Mouse (Mus musculus) spleen, postnatal 36 days (tissue): Measurements from ENCODE around the gene Cbfb.
"Not testable (repeated sequence)": the region's sequence is repeated elsewhere in the genome, so short reads cannot be mapped to it uniquely, and the experiment has no call there.

Experiments used
- DNase-seq, 2 experiments: peaks; one replicate each; pipeline ENCODE4 v3.0.0; 2022; ENCODE audit warnings: low spot score in 2 of 2, mixed read lengths in 1 of 2

The Cbfb gene

DNA sequence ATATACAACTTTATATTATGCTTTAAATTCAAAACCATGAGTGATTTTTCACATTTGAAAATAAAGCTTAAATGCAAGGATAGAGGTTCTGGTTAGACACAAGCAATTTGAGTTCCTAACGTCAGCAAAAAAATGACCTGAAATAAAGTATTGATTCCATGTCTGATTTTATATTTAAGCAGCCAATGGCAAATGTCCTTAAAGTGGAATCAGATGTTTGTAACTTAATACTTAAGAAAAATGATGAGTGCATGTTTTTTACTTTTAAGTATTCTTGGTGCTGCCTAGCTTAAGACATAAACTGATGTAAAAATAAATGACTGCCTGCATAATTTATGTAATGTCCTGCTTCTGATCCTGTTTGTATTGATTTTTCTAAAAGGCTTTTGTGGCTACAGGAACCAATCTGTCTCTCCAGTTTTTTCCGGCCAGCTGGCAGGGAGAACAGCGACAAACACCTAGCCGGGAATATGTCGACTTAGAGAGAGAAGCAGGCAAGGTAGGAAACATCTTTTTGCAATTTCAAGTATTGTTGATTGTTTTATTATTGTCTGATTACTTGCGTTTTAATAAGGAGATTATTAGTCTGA lies 7.8 kb downstream of the Cbfb start:
- DNase-seq = no peak

GRCm38 (mm10) chr8:105182201-105182600 lies 11.7 kb downstream of the Cbfb start:
- DNase-seq = no peak

- no peak for DNase-seq
These were observed 16.1 kb downstream of the Cbfb start for GRCm38 (mm10) chr8:105186467-105187005.

- DNase-seq = no peak
These were observed 21.7 kb downstream of the Cbfb start for GRCm38 (mm10) chr8:105192182-105192581.

- no peak for DNase-seq
These were observed 35.3 kb downstream of the Cbfb start for GRCm38 (mm10) chr8:105205748-105206147.

DNA sequence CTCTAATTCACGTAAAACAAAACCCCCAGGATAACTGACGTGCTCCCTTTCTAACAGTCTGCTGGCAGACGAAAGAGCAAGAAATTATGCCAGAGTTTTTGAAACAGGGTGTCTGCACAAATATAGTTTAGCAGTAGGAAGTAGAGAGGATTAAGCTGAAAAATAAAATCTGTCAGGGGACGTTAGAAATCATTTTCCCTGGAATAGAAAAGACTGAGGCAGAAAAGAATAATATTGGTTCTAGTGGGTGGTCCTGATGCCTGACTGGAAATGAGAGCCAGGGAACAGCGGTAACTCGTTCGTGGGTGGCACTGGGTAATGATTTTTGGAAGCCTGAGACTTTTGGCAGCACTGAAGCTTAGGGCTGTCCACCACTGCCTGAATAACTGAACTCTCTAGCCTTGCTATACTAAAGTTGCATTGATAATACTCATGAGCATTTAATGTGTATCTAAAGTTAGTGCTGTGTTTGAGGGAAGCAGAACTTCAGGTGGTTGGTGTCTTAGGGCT lies 36.3 kb downstream of the Cbfb start:
- no peak for DNase-seq

DNA sequence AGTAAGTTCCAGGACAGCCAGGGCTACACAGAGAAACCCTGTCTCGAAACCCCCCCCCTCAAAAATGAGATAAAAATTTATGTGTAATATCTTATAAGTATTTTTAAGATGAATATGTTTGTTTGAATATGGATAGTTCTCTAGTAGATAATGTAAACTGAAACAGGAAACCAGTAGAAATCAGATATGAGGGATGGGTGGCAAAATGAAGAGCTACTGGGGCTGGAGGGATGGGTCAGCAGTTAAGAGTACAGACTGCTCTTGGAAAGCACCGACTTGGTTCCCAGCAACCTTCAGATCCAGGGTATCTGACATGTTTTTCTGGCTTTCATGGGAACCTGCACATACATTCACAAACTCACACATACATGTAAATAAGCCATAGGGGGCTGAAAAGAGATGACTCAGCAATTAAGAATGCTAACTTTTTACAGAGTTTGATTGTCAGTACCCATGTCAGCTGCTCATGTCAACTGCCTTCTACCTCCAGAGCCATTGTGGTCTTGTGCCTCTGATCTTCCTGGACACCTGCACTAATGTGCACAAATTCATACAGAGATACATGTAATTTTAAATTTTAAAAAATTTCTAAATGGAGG lies 37.3 kb downstream of the Cbfb start:
- DNase-seq = no peak

GRCm38 (mm10) chr8:105209153-105210110 lies 39.0 kb downstream of the Cbfb start:
- no peak for DNase-seq

GRCm38 (mm10) chr8:105214104-105214503 lies 43.6 kb downstream of the Cbfb start:
- DNase-seq = no peak

GRCm38 (mm10) chr8:105217926-105218522 lies 47.5 kb downstream of the Cbfb start:
- peak in 1 of 2 experiments; percentile 32 for DNase-seq

GRCm38 (mm10) chr8:105223850-105224249 lies 53.4 kb downstream of the Cbfb start:
- no peak for DNase-seq

DNA sequence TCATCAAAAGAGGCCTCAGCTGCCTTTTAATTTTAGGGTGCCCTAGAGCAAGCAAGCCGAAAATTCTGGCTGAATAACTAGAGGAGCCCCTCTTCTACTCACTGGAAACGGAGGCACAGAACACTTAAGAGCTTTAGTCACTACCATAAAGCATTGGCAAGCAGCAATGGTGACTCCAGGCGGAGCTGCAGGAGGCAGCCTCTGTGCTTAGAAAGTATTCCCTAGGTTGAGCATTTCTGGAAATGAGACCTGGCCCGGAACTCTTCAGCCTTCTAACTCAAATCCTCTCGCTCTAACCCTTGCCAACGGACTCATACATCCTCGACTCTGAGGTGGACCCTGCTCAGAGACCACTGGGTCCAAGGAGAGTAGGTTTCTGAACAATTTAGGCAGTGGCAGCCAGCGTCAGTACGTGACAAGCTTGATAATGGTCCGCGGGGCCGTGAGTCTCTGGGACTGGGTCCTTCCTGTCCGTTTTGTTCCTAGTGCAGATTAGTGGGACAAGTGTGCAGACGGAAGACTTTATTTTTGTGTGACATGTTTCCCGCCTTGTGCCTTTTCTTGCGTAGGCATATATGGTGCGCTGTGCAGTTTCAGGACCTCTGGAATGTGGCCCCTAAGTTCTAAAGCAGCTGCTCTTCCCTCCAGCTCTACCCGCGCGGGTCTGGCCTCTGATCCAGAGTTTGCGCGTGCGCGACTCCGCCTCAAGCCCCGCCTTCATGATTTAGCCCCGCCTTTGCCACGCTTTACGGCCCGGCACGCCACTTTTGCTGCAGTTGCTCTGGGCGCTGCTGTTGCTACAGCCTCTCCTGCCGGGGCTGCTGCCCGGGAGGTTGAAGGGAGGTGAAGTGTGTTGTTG lies 54.2 kb downstream of the Cbfb start, which contains the start of gene D230025D16Rik:
Gene D230025D16Rik (plus strand): TSS at position 733 of the 859 bp plus-strand sequence.
- DNase-seq = peak; percentile 92 to 93

- no peak for DNase-seq
These were observed 54.8 kb downstream of the Cbfb start for GRCm38 (mm10) chr8:105225272-105225593.

DNA sequence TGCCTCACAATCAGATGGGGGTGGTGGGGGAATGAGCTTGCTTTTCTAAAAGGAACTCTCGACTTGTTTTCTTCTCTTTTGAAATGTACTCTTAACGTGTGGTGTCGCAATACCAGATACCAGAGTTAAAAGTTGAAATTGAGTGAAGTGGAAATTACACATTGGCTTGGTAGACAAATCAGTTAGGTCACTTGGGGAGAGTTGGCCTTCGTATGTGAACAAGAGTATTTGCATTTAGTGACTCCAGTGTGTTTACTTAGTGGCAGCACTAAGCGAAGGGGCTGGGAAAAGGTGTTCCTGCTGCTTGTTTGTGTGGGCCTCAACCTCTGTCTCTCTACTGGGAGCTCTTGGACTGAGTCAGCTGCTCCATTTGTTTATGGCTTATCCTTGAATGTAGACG lies 55.4 kb downstream of the Cbfb start:
- DNase-seq = no peak

- no peak for DNase-seq
These were observed 61.2 kb downstream of the Cbfb start for GRCm38 (mm10) chr8:105231503-105232320.

GRCm38 (mm10) chr8:105232321-105232693 lies 61.8 kb downstream of the Cbfb start:
- DNase-seq = not testable (repeated sequence)

GRCm38 (mm10) chr8:105233126-105233935 lies 62.9 kb downstream of the Cbfb start:
- DNase-seq = no peak

GRCm38 (mm10) chr8:105235206-105235605 lies 64.7 kb downstream of the Cbfb start:
- no peak for DNase-seq
